Mouse (Mus musculus) telencephalon, adult 2 months (tissue): Measurements from ENCODE around the gene Ddx19a.
"Not testable (repeated sequence)": the region's sequence is repeated elsewhere in the genome, so short reads cannot be mapped to it uniquely, and the experiment has no call there.

Source experiments
- DNase-seq: peaks from one replicate; pipeline ENCODE4 v3.0.0-alpha.2; 2011; ENCODE audit warnings: low read depth, low spot score

Gene Ddx19a

DNA sequence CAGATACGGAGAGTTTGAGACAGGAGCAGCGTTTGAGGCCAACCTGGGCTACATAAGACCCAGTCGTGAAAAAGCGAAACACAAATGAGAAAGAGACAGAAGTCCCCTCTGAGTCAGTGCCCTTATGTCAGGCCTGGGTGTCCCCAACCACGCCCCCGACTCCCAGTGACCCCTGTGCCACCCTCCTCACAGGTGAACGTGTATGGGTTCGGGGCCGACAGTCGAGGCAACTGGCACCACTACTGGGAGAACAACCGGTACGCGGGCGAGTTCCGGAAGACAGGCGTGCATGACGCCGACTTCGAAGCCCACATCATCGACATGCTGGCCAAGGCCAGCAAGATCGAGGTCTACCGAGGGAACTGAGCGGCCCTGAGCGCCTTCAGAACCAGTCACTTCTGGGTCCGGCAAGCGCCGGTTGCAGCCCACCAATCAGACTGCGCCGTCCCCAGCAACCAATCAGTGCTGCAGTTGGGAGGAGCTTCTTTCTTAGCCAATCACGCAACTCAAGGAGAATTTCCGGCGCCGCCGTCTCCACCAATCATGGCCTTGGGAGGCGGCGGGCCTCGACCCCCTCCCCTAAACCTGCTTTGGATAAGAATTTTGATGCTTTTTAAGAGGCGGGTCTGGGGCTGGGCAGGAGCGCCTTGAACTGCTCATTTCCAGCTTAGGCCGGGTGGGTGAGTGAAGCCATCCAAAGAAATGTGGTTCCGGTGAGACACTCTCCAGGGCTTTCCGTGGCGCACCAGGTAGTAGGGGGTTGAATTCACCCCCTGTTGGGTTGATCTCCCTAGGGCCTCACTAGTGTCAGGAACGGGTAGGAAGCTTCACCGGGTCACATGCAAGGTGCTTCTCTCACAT, 27.5 kb downstream of the Ddx19a start:
- peak; percentile 95 for DNase-seq

DNA sequence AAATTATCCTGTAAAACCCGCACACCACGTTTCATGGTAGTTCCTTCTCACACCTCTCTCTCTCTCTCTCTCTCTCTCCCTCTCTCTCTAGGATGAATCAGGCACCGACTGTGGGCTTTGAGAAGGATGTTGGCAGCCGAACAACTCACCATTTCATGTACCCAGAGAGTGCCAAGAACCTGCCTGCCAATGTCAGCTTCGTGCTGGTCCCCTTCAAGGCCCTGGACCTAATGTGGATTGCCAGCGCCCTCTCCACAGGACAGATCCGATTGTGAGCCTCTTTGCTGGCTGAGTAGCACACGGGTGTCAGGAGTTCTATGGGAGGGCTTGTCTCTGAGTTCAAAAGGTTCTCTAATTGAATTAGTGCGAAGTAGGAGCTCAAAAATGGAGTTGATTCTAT, 30.3 kb downstream of the Ddx19a start:
- no peak for DNase-seq

GRCm38 (mm10) chr8:110966586-110966985, 31.0 kb downstream of the Ddx19a start:
- DNase-seq = no peak

GRCm38 (mm10) chr8:110965594-110965993, 32.0 kb downstream of the Ddx19a start:
- DNase-seq = no peak

DNA sequence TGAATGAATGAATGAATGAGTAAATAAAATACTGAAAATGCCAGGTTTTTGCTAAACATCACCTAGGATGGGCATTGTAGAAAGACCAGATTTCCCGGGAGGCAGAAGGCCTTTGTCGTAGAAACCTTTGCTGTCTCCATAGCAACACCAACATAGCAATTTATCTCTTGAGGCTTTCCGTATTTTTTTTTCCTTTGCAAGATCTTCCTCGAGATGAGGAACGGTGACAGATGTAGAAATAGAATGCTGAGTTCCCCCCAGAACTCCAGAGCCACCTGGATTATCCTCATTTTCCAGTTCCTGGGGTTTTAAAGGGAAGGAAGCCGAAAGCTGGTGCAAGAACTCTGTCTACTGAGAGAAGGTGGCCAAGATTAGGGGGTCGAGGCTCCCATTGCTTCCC, 32.9 kb downstream of the Ddx19a start:
- DNase-seq = no peak

GRCm38 (mm10) chr8:110963051-110963450, 34.5 kb downstream of the Ddx19a start:
- DNase-seq = no peak

DNA sequence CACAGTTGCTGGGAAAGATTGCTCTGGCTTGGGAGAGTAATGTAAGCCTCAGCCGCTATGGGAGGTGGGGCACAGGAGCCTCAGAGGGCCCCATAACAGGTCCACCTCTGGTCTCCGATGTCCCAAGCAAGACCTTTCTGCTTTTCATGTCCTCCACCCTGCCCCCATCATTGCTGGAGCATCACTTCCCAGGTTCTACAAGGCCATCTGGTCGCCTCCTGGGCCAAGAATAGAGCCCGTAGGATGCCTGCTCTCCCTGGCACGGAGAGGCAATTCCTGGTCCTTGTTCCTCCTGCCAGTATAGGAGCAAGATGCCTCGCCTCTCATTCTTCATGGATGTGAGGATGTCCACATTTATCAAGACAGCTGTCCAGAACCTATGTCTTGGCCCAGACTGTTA, 37.7 kb downstream of the Ddx19a start:
- no peak for DNase-seq

DNA sequence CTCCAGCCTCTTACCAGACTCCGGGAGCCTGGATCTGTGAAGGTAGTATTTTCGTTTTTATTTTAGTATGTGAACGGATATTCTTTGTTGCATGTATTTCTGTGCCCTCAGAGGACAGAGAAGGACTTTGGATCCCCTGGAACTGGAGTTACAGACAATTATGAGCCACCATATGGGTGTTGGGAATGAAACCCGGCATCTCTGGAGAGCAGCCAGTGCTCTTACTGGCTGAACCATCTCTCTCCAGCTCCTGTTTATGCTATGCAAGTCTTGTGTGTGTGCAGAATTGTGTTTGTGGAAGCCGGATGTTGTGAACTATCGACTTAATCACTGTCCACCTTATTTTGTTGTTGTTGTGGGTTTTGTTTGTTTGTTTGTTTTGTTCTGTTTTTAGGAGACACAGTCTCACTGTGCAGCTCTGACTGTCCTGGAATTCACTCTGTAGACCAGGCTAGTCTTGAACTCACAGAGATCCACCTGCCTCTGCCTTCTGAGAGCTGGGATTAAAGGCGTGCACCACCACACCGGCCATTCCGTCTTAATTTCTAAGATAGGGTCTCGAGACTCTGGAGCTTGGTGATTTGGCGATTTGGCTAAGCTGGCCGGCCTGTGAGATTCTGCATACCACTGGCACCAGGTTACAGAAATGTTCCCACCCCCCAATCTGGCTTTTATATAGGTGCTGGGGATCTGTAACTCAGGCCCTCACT, 38.4 kb downstream of the Ddx19a start:
- DNase-seq = no peak

DNA sequence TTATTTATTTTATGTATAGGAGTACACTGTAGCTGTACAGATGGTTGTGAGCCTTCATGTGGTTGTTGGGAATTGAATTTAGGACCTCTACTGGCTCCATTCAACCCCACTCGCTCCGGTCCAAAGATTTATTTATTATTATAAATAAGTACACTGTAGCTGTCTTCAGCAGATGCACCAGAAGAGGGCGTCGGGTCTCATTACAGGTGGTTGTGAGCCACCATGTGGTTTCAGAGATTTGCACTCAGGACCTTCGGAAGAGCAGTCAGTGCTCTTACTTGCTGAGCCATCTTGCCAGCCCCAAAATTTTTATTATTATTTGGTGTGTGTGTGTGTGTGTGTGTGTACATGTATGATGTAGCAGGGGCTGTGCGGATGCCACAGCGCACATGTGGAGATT, 39.0 kb downstream of the Ddx19a start:
- not testable (repeated sequence) for DNase-seq

- DNase-seq = no peak
Measured at GRCm38 (mm10) chr8:110958135-110958534, 39.5 kb downstream of the Ddx19a start.

DNA sequence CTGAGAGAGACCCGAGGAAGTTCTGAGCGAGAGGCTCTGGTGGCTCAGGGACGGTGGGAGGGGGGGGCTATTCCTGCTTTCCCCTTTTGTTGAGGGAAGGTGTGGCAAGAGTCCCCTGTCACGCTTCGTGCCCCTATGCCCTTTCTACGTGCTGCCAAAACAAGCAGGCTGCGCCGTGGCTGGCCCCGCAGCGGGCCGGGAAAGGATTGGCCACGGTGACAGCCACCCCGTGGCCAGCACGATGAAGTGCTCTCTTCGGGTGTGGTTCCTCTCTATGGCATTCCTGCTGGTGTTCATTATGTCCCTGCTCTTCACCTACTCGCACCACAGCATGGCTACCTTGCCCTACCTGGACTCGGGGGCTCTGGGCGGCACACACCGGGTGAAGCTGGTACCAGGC, 40.1 kb downstream of the Ddx19a start:
- no peak for DNase-seq

DNA sequence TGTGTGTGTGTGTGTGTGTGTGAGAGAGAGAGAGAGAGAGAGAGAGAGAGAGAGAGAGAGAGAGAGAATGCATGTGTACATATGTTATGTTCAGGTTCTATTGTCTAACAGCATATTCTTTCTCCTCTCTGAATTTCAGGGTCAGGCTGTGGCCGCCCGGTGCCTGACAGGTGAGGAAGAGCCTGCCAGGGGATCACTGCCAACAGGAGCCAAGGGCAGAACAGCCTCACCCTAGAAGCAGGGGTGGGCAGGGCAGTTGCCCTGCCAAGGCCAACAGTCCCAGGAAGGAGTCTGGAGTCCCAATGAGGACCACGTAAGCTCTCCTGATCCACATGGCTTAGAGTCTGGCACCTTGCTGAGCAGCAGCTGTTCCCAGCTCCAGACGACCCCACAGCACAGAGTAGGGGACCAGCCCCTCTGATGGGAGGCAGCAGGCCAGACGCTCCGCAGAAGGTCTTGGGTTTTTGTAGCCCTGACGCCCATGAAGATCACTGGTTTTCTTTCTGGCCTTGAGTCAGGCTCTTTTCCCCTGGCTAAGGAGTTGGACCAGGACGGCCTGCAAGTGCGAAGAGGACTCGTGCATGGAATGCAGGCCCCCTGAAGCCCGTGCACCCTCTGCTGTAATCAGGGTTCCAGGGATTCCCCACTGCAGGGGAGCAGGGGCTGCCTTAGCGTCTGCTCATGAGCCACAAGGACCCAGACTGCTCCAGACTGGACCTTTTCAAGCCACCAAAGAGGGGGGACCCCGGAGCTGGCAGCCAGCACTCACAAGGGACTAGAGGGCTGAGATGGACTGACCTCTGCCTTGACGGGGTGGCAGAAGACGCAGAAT, 40.8 kb downstream of the Ddx19a start:
- no peak for DNase-seq

DNA sequence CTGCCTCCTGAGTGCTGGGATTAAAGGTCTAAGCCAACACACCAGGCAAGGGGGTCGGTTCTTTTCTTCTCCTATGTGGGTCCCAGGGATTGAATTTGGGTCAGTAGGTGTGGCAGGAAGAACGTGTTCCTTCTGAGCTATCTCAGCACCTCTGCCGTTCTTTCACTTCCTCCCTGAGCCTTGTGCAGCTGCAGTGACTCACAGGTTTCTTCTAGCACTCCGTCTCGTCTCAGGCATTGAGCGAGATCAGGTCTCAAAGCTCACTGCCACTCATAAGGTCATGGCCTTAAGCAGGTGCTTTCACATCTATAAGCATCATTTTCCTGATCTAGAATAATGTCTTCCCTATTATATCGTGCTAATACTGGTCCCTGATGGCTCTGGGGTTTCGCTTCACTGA, 42.8 kb downstream of the Ddx19a start:
- no peak for DNase-seq

GRCm38 (mm10) chr8:110950065-110950484, 47.5 kb downstream of the Ddx19a start:
- no peak for DNase-seq

DNA sequence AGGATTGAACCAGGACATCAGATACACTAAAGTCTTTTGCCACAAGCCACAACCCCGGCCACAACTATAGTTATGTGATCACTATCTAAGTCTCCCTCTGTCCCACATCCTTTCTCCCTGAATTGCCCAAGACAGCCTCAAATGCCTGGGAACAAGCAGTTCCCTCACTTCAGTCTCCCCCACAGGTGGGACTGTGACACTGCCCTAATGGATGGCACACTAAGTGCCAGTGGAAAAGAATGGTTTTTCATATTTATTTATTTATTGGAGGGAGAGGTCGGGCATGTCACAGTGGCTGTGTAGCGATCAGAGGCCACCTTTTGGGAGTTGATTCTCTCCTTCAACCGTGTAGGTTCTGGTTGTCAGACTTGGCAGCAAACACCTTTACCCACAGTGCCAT, 51.9 kb downstream of the Ddx19a start:
- DNase-seq = no peak

DNA sequence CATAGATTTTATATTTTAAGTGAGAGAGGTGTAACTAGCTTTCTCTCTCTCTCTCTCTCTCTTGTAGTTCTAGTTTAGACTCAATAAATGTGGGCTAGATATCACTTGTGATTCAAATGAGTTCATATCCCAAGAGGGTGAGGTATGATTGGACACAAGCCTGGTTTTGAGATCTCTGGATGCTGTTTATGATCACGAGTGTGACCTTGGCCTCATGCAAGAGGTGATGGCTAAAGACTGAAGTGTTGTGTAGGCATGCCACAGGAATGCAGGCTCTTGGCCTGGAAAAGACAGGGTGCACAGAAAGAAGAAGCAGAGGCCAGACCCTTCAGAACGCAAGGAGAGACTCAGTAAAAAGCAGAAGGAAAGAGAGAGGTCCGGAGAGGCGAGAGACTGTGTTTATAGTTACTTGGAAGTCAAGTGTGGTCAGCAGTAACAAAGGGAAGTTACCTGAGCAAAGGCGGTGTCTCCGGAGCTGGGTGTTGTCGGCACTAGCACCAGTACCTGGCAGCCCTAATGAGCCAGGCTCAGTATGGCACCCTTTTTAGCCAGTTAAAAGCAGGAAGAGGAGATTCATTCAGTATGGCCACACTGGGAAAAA, 53.2 kb downstream of the Ddx19a start:
- DNase-seq = no peak

GRCm38 (mm10) chr8:110941453-110941948, 56.1 kb downstream of the Ddx19a start:
- DNase-seq = no peak

DNA sequence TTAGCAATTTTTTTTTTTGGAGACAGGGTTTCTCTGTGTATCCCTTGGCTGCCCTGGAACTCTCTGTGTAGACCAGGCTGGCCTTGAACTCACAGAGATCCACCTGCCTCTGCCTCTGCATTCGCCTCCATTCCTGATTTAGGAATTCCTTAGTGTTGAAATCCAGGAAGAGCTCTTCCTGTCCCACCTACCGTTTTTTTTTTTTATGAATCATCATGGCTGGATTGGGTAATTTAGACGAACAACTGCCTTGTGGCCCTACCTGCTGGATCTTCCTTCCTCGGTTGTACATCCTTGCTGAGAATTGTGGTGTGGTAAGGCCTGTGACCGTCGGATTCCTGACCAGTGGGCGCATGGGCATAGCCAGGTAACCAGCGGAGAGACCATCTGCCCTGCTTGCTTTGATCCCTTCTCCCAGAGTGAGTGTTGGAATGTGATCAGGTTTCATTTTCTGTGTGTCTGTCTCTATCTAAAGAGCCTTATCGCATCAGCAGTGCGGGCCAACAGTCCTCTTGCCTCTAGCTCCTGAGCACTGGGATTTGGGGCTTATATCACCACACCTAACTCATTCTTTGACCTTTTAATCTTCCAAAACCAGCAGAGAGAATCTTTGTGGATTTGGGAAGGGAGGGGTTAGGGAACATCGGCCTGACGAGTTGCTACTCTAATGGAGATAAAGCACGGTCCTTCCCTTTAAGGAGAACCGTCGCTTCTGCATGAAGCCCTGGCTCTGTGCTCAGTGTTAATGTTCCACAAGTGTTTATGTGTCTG, 56.7 kb downstream of the Ddx19a start:
- no peak for DNase-seq

DNA sequence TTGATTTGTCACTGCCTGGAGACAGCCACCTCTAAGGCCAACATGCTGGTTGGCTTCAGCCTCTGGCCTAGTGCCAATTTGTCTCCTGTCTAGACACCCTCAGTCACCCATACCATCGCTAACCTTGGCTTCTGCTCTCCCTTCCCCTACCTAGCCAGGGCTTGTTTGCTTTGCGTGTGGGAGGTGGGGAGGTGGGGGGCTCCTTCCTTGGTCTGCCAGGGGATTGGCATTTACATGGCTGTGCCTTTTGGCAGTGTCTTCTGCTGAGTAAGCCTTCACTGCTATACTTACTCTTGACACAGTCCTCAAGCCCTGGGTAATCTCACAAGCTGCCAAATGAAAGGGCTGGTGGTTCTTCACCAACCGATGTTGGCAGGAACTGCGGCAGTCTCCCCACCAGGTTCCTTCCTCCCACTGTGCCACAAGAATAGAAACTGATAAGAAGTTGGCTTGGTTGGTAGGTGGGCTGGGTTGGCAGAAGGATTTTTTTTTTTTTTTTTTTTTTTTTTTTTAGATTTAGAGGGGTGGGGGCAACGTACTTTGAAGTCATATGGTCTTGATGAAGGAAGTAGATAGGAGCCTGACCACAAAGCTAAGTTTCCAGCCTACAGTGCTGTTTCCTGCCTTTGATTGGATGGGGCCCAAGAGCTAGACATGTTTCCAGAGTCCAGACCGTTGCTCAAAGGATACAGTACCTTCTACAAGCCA, 58.6 kb downstream of the Ddx19a start:
- DNase-seq = peak; percentile 93

DNA sequence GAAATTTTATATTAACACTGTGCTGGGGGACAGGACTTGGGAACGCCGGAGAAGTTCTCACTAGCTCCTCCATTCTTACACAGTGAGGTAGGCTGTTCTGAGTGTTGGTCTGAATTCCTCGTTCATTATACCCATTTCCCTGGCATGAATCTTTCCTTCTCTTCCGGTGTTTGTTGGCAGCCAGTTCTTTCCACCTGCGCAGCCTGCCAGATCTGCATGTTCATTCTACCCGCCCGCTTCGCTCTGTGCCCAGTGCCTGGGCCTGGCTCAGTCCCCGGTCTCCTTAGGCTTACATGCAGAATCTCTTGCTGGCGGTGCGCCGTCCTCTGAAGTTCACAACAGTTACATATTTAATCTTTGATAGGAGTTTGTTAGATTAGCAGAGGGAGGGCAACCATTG, 61.4 kb downstream of the Ddx19a start:
- DNase-seq = peak; percentile 63
